Comparison of ENCODE assay signal across 14 mouse cellular contexts in genomic region chr10:68134549-68134948, GRCm38 (mm10).
DNase-seq lines count a peak whose midpoint lies in the region; ATAC-seq and TF ChIP-seq lines count a peak whose summit lies in the region.
"Had no signal": no experiment of that assay in that cellular context is flagged by ENCODE, and none has a peak within 500 bp of the region (broad histone marks: within the 10 kb centered on the region; RNA-seq: fewer than 3 reads in every experiment).

No protein-coding gene starts in this region.

- H3K9me3 ChIP-seq in embryonic facial prominence, embryonic 14.5 days (ENCODE audit: control insufficient read depth, low read length), result no peaks in the 10 kb centered on the region
- no peaks in the 10 kb centered on the region for H3K9me3 ChIP-seq in embryonic facial prominence, embryonic 10.5 days
- H3K9me3 ChIP-seq in hindbrain, postnatal 0 days (ENCODE audit: low read length), result no peaks in the 10 kb centered on the region
- no peaks in the 10 kb centered on the region for H3K9me3 ChIP-seq in hindbrain, embryonic 11.5 days (ENCODE audit: control insufficient read depth, low read length)
- H3K9me3 ChIP-seq in lung, embryonic 15.5 days, result no peaks in the 10 kb centered on the region
- H3K9me3 ChIP-seq: embryonic facial prominence, embryonic 13.5 days had no signal

- no peak for TF ChIP-seq CTCF in hindbrain, postnatal 0 days (IDR thresholded peaks at IDR 0.05; ENCODE audit: low read depth)

- H3K9ac ChIP-seq in embryonic facial prominence, embryonic 14.5 days (ENCODE audit: low read depth, low read length), result 0 out of 2 replicates have a peak overlapping the region, but pooled peaks have one; percentile 8
- no peak overlapping the region for H3K9ac ChIP-seq in hindbrain, postnatal 0 days (replicated peaks; ENCODE audit: low read length)
- H3K9ac ChIP-seq in hindbrain, embryonic 11.5 days (ENCODE audit: low read depth, low read length), result no peak overlapping the region
- no peak overlapping the region for H3K9ac ChIP-seq in lung, embryonic 15.5 days
- H3K9ac ChIP-seq: embryonic facial prominence, embryonic 13.5 days had no signal

- H3K36me3 ChIP-seq in embryonic facial prominence, embryonic 14.5 days (ENCODE audit: control insufficient read depth, insufficient read depth, low read length), result peaks cover 37% of the 10 kb centered on the region
- H3K36me3 ChIP-seq in embryonic facial prominence, embryonic 10.5 days (replicated peaks), result peaks cover 27% of the 10 kb centered on the region
- no peaks in the 10 kb centered on the region for H3K36me3 ChIP-seq in hindbrain, postnatal 0 days (ENCODE audit: insufficient read depth, low read length)
- no peaks in the 10 kb centered on the region for H3K36me3 ChIP-seq in hindbrain, embryonic 11.5 days (ENCODE audit: control insufficient read depth, insufficient read depth, low read length)
- peaks cover 22% of the 10 kb centered on the region for H3K36me3 ChIP-seq in lung, embryonic 15.5 days
- H3K36me3 ChIP-seq: G1E had no signal

- no peaks in the 10 kb centered on the region for H3K27me3 ChIP-seq in embryonic facial prominence, embryonic 14.5 days (replicated peaks; ENCODE audit: control insufficient read depth, insufficient read depth, low read length)
- no peaks in the 10 kb centered on the region for H3K27me3 ChIP-seq in embryonic facial prominence, embryonic 10.5 days (replicated peaks; ENCODE audit: low read depth, poor library complexity, severe bottlenecking)
- no peaks in the 10 kb centered on the region for H3K27me3 ChIP-seq in hindbrain, postnatal 0 days (ENCODE audit: insufficient read depth, low read length)
- H3K27me3 ChIP-seq in hindbrain, embryonic 11.5 days (ENCODE audit: control insufficient read depth, insufficient read depth, low read length), result no peaks in the 10 kb centered on the region
- no peaks in the 10 kb centered on the region for H3K27me3 ChIP-seq in lung, embryonic 15.5 days
- H3K27me3 ChIP-seq: embryonic facial prominence, embryonic 13.5 days had no signal

- 77% methylated on average over 4 of the region's 4 CpGs for WGBS in embryonic facial prominence, embryonic 14.5 days
- 79% methylated on average over 4 of the region's 4 CpGs for WGBS in embryonic facial prominence, embryonic 10.5 days
- 80% methylated on average over 4 of the region's 4 CpGs for WGBS in hindbrain, postnatal 0 days
- WGBS in hindbrain, embryonic 11.5 days, result 84% methylated on average over 4 of the region's 4 CpGs
- WGBS in lung, embryonic 15.5 days, result 41% methylated on average over 4 of the region's 4 CpGs

- peak overlapping the region; percentile 70 for H3K4me2 ChIP-seq in embryonic facial prominence, embryonic 14.5 days (ENCODE audit: low read depth, low read length)
- H3K4me2 ChIP-seq in hindbrain, postnatal 0 days (ENCODE audit: low read depth, low read length), result peak overlapping the region; percentile 62
- no peak overlapping the region for H3K4me2 ChIP-seq in hindbrain, embryonic 11.5 days (replicated peaks; ENCODE audit: low read depth, low read length)
- peak overlapping the region; percentile 59 for H3K4me2 ChIP-seq in lung, embryonic 15.5 days

- peaks cover 27% of the 10 kb centered on the region for H3K4me1 ChIP-seq in embryonic facial prominence, embryonic 14.5 days (ENCODE audit: control insufficient read depth, insufficient read depth, low read length)
- peaks cover 43% of the 10 kb centered on the region for H3K4me1 ChIP-seq in embryonic facial prominence, embryonic 10.5 days
- H3K4me1 ChIP-seq in hindbrain, postnatal 0 days (ENCODE audit: insufficient read depth, low read length), result peaks cover 7% of the 10 kb centered on the region; the same call in 1 of the 2 replicates
- H3K4me1 ChIP-seq in hindbrain, embryonic 11.5 days (replicated peaks; ENCODE audit: control insufficient read depth, insufficient read depth, low read length), result peaks cover 12% of the 10 kb centered on the region
- peaks cover 79% of the 10 kb centered on the region for H3K4me1 ChIP-seq in lung, embryonic 15.5 days

- no peak overlapping the region for H3K27ac ChIP-seq in embryonic facial prominence, embryonic 14.5 days (replicated peaks; ENCODE audit: low read depth, low read length)
- no peak overlapping the region for H3K27ac ChIP-seq in embryonic facial prominence, embryonic 10.5 days (replicated peaks)
- H3K27ac ChIP-seq in hindbrain, postnatal 0 days, result no peak overlapping the region
- H3K27ac ChIP-seq in hindbrain, embryonic 11.5 days (ENCODE audit: low read depth, low read length), result no peak overlapping the region
- H3K27ac ChIP-seq in lung, embryonic 15.5 days, result peak overlapping the region; percentile 93
- H3K27ac ChIP-seq: embryonic facial prominence, embryonic 13.5 days had no signal

- no peak overlapping the region for H3K4me3 ChIP-seq in embryonic facial prominence, embryonic 14.5 days (ENCODE audit: low read depth, low read length)
- no peak overlapping the region for H3K4me3 ChIP-seq in embryonic facial prominence, embryonic 10.5 days
- no peak overlapping the region for H3K4me3 ChIP-seq in hindbrain, postnatal 0 days (ENCODE audit: low read length)
- H3K4me3 ChIP-seq in hindbrain, embryonic 11.5 days (ENCODE audit: low read depth, low read length), result no peak overlapping the region
- H3K4me3 ChIP-seq in lung, embryonic 15.5 days, result peak overlapping the region; percentile 51

- DNase-seq in embryonic facial prominence, embryonic 14.5 days (ENCODE audit: low spot score), result no peak
- DNase-seq in embryonic facial prominence, embryonic 10.5 days (ENCODE audit: low spot score), result no peak
- no peak for DNase-seq in hindbrain, postnatal 0 days (ENCODE audit: low spot score)
- DNase-seq in hindbrain, embryonic 11.5 days (ENCODE audit: low spot score), result no peak
- no peak for DNase-seq in lung, postnatal 14 days
- DNase-seq in spleen, postnatal 4 days (ENCODE audit: low spot score in 2 of 2), result no peak
- DNase-seq in urinary bladder, postnatal 4 days (ENCODE audit: low spot score in 2 of 2), result no peak
- DNase-seq: cerebellum, adult 9-11 months; kidney, postnatal 36 days had no signal

- no peak for ATAC-seq in embryonic facial prominence, embryonic 14.5 days (ENCODE audit: low read depth)
- no peak for ATAC-seq in hindbrain, postnatal 0 days
- ATAC-seq in hindbrain, embryonic 11.5 days (ENCODE audit: low FRiP score), result no peak
- no peak for ATAC-seq in lung, embryonic 15.5 days (ENCODE audit: borderline replicate concordance, extremely low read depth, low FRiP score, low TSS enrichment)
- ATAC-seq: activated CD4-positive, CD25-positive, alpha-beta regulatory T cell, adult 4 months; forebrain, embryonic 16.5 days had no signal
